Mouse (Mus musculus) ES-Bruce4 (cell line): Measurements from ENCODE around the gene Gm45140.

ENCODE experiments used
- CTCF ChIP-seq: IDR thresholded peaks from one replicate; pipeline ENCODE4 v1.8.1; 2011; ENCODE audit warnings: low read depth, low read length
- EP300 ChIP-seq: IDR thresholded peaks from 2 replicates; pipeline ENCODE4 v1.6.1; 2011; ENCODE audit warnings: low read depth, low read length; ENCODE audit not compliant: insufficient read depth

DNA sequence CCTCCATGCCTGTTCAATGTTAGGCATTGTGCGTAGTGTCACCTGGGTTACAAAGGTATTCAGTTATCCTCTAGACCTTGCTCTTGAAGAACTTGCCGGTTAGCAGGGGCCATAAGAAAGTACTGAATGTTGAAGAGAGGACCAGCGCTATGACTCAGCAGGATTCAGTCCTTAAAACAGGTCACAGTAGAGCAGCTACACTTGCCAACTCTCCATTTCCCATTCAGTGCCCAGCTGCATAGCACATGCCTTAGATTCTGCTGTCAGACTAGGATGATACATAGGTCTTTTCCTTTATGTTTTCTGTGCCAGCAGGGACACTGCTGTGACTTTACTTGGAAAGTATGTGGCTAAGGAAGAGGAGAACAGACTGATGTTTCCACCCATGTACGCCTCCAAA lies 17.9 kb upstream of the Gm45140 start:
- TF ChIP-seq EP300: no peak
- TF ChIP-seq CTCF: no peak
